Mouse (Mus musculus) 416B (cell line): Measurements from ENCODE around the gene Me1.

Experiments
- DNase-seq: peaks from one replicate; pipeline ENCODE4 v3.0.0; 2011; ENCODE audit warnings: low read depth

Gene Me1

GRCm38 (mm10) chr9:86658347-86658746 is 37.4 kb downstream of the Me1 start:
- DNase-seq, result no peak

GRCm38 (mm10) chr9:86652194-86652593 is 43.6 kb downstream of the Me1 start:
- no peak for DNase-seq

GRCm38 (mm10) chr9:86651254-86651653 is 44.5 kb downstream of the Me1 start:
- no peak for DNase-seq

- DNase-seq, result no peak
These were observed 44.9 kb downstream of the Me1 start for GRCm38 (mm10) chr9:86650822-86651221.

- peak; percentile 12 for DNase-seq
These were observed 47.7 kb downstream of the Me1 start for GRCm38 (mm10) chr9:86647931-86648550.

GRCm38 (mm10) chr9:86646807-86647206 is 48.9 kb downstream of the Me1 start:
- peak; percentile 8 for DNase-seq

GRCm38 (mm10) chr9:86643497-86643896 is 52.3 kb downstream of the Me1 start:
- no peak for DNase-seq

GRCm38 (mm10) chr9:86638771-86639170 is 57.0 kb downstream of the Me1 start:
- DNase-seq, result no peak

- DNase-seq, result peak; percentile 43
These were observed 64.6 kb downstream of the Me1 start for GRCm38 (mm10) chr9:86631153-86631552.

GRCm38 (mm10) chr9:86630352-86630931 is 65.3 kb downstream of the Me1 start:
- DNase-seq, result peak; percentile 6

GRCm38 (mm10) chr9:86629379-86629778 is 66.4 kb downstream of the Me1 start:
- DNase-seq, result no peak

GRCm38 (mm10) chr9:86627745-86628496 is 67.8 kb downstream of the Me1 start:
- DNase-seq, result no peak

- DNase-seq, result no peak
These were observed 68.8 kb downstream of the Me1 start for GRCm38 (mm10) chr9:86626906-86627305.

GRCm38 (mm10) chr9:86624781-86625180 is 71.0 kb downstream of the Me1 start:
- peak; percentile 44 for DNase-seq

GRCm38 (mm10) chr9:86624039-86624438 is 71.7 kb downstream of the Me1 start:
- peak; percentile 70 for DNase-seq

- no peak for DNase-seq
These were observed 73.7 kb downstream of the Me1 start for GRCm38 (mm10) chr9:86622062-86622461.

GRCm38 (mm10) chr9:86619341-86620139 is 76.2 kb downstream of the Me1 start:
- no peak for DNase-seq

- no peak for DNase-seq
These were observed 77.8 kb downstream of the Me1 start for GRCm38 (mm10) chr9:86617837-86618492.

GRCm38 (mm10) chr9:86615765-86616164 is 80.0 kb downstream of the Me1 start:
- DNase-seq, result no peak

GRCm38 (mm10) chr9:86612091-86612490 is 83.7 kb downstream of the Me1 start:
- no peak for DNase-seq

GRCm38 (mm10) chr9:86605776-86606175 is 90.0 kb downstream of the Me1 start:
- DNase-seq, result no peak

GRCm38 (mm10) chr9:86599723-86600303 is 95.9 kb downstream of the Me1 start:
- no peak for DNase-seq
